Mouse (Mus musculus) C2C12 (cell line): ENCODE measurements at regions not wholly inside any gene's neighbourhood (a gene's known extent, or its start where the extent isn't known, plus 50 kb on each side); places are given as distances from the start of the nearest gene placed in this dataset.

Experiments used
- H3K27me3 ChIP-seq: one replicate; pipeline ENCODE4 v1.6.1; 2011; ENCODE audit not compliant: control insufficient read depth, insufficient read depth, insufficient read length
- H3K36me3 ChIP-seq: one replicate; pipeline ENCODE4 v1.6.1; 2011; ENCODE audit not compliant: control insufficient read depth, insufficient read depth
- H3K4me3 ChIP-seq: one replicate; pipeline ENCODE4 v1.5.1; 2011; ENCODE audit warnings: mild to moderate bottlenecking, control low read depth; ENCODE audit not compliant: poor library complexity, insufficient read depth, severe bottlenecking
- H3K79me2 ChIP-seq: one replicate; pipeline ENCODE4 v1.6.1; 2011; ENCODE audit not compliant: control insufficient read depth, insufficient read depth
- H3K79me3 ChIP-seq: one replicate; pipeline ENCODE4 v1.6.1; 2011; ENCODE audit warnings: low read depth, control low read depth
- H3ac ChIP-seq: one replicate; pipeline ENCODE3; 2011; ENCODE audit warnings: low read depth; ENCODE audit not compliant: control insufficient read depth, insufficient read length
- CEBPB ChIP-seq: IDR thresholded peaks from one replicate; pipeline ENCODE4 v1.6.1; 2011; ENCODE audit warnings: low read depth, mild to moderate bottlenecking, control low read depth, moderate library complexity
- CTCF ChIP-seq: IDR thresholded peaks from one replicate; pipeline ENCODE4 v1.5.1; 2011; ENCODE audit not compliant: control insufficient read depth, insufficient read depth, insufficient read length
- FOSL1 ChIP-seq: IDR thresholded peaks from one replicate; pipeline ENCODE4 v1.8.0; 2011; ENCODE audit warnings: mild to moderate bottlenecking, low read length; ENCODE audit not compliant: poor library complexity, insufficient read depth, severe bottlenecking
- MAX ChIP-seq: IDR thresholded peaks from one replicate; pipeline ENCODE4 v1.6.1; 2011; ENCODE audit warnings: mild to moderate bottlenecking, control low read depth
- MYOD1 ChIP-seq: IDR thresholded peaks from one replicate; pipeline ENCODE4 v1.6.1; 2011; ENCODE audit warnings: low read depth; ENCODE audit not compliant: control insufficient read depth, insufficient read length
- MYOG ChIP-seq: IDR thresholded peaks from one replicate; pipeline ENCODE4 v1.6.1; 2011; ENCODE audit not compliant: control insufficient read depth, insufficient read length; ENCODE audit errors: extremely low read depth
- USF1 ChIP-seq: IDR thresholded peaks from one replicate; pipeline ENCODE4 v1.6.1; 2011; ENCODE audit warnings: low read depth, mild to moderate bottlenecking, control low read depth, moderate library complexity

GRCm38 (mm10) chr9:43408493-43408892 is 97.8 kb downstream of the Trim29 start:
- H3ac ChIP-seq = no peak overlapping the region
- TF ChIP-seq FOSL1 (no peak), MYOG (no peak), MYOD1 (no peak)
- no peaks in the 10 kb centered on the region for H3K36me3 ChIP-seq
- peaks cover 6% of the 10 kb centered on the region for H3K27me3 ChIP-seq
- H3K79me3 ChIP-seq = no peaks in the 10 kb centered on the region
- no peak overlapping the region for H3K4me3 ChIP-seq
- H3K79me2 ChIP-seq = no peaks in the 10 kb centered on the region

- Histone ChIP-seq H3K79me3 (no peaks in the 10 kb centered on the region), H3K27me3 (peaks cover 16% of the 10 kb centered on the region), H3K79me2 (no peaks in the 10 kb centered on the region), H3K36me3 (no peaks in the 10 kb centered on the region), H3K4me3 (no peak overlapping the region), H3ac (no peak overlapping the region)
- TF ChIP-seq MYOD1 (no peak), MYOG (no peak), CEBPB (no peak), USF1 (no peak), MAX (no peak), FOSL1 (no peak), CTCF (no peak)
These were observed 101.8 kb downstream of the Trim29 start for GRCm38 (mm10) chr9:43412473-43412872.

- Histone ChIP-seq H3K36me3 (no peaks in the 10 kb centered on the region), H3K79me3 (no peaks in the 10 kb centered on the region), H3ac (no peak overlapping the region), H3K27me3 (peaks cover 62% of the 10 kb centered on the region), H3K79me2 (no peaks in the 10 kb centered on the region), H3K4me3 (no peak overlapping the region)
- TF ChIP-seq USF1 = no peak
- TF ChIP-seq CEBPB = no peak
- no peak for TF ChIP-seq MYOG
- TF ChIP-seq MAX = no peak
- no peak for TF ChIP-seq FOSL1
- TF ChIP-seq MYOD1 = no peak
- no peak for TF ChIP-seq CTCF
These were observed 109.5 kb downstream of the Trim29 start for GRCm38 (mm10) chr9:43419993-43420715.

- Histone ChIP-seq H3K27me3 (peaks cover 62% of the 10 kb centered on the region), H3K4me3 (no peak overlapping the region), H3K79me3 (no peaks in the 10 kb centered on the region), H3ac (no peak overlapping the region), H3K79me2 (no peaks in the 10 kb centered on the region), H3K36me3 (no peaks in the 10 kb centered on the region)
- TF ChIP-seq CTCF = no peak
- TF ChIP-seq FOSL1 = no peak
These were observed 116.4 kb downstream of the Trim29 start for GRCm38 (mm10) chr9:43427007-43427406.

GRCm38 (mm10) chr9:43433953-43434352 is 123.3 kb downstream of the Trim29 start:
- H3K79me3 ChIP-seq = no peaks in the 10 kb centered on the region
- H3K27me3 ChIP-seq = peaks cover 58% of the 10 kb centered on the region
- H3K36me3 ChIP-seq = no peaks in the 10 kb centered on the region
- no peaks in the 10 kb centered on the region for H3K79me2 ChIP-seq
- H3ac ChIP-seq = no peak overlapping the region
- TF ChIP-seq MYOD1 (no peak), USF1 (no peak), MAX (no peak), MYOG (no peak), CEBPB (no peak), FOSL1 (no peak), CTCF (no peak)
- no peak overlapping the region for H3K4me3 ChIP-seq

- TF ChIP-seq MAX (no peak), FOSL1 (no peak), MYOG (no peak), CTCF (no peak), USF1 (no peak)
- no peaks in the 10 kb centered on the region for H3K79me2 ChIP-seq
- no peaks in the 10 kb centered on the region for H3K36me3 ChIP-seq
- H3K79me3 ChIP-seq = no peaks in the 10 kb centered on the region
- H3K4me3 ChIP-seq = no peak overlapping the region
- peaks cover 64% of the 10 kb centered on the region for H3K27me3 ChIP-seq
- no peak overlapping the region for H3ac ChIP-seq
These were observed 127.8 kb downstream of the Trim29 start for GRCm38 (mm10) chr9:43438476-43438875.
